Mouse (Mus musculus) neural tube, embryonic 14.5 days (tissue): ENCODE results near the gene Zfp607b. TPM values are rescaled to one million over a fixed set of nuclear protein-coding genes. Genes with fewer than 3 reads are reported as not detected.

Source experiments
- ATAC-seq: fragments of 200-750 bp; cut with Nextera tagmentation; 2 replicates; pipeline ENCODE4 v1.8.0; 2017; ENCODE audit warnings: low read depth, mild to moderate bottlenecking, moderate TSS enrichment, moderate library complexity
- H3K27ac ChIP-seq: fragments of 300-500 bp; sonication (generic); 2 replicates; pipeline ENCODE4 v1.5.1; 2014; ENCODE audit warnings: low read depth, mild to moderate bottlenecking, control low read depth, low read length, moderate library complexity, mixed read lengths
- H3K27me3 ChIP-seq: fragments of 300-500 bp; sonication (generic); 2 replicates; pipeline ENCODE4 v1.6.1; 2014; ENCODE audit warnings: low read length; ENCODE audit not compliant: control insufficient read depth, insufficient read depth
- H3K36me3 ChIP-seq: fragments of 300-500 bp; sonication (generic); 2 replicates; pipeline ENCODE4 v1.6.1; 2014; ENCODE audit warnings: low read length, mixed read lengths; ENCODE audit not compliant: control insufficient read depth, insufficient read depth
- H3K4me1 ChIP-seq: fragments of 300-500 bp; sonication (generic); 2 replicates; pipeline ENCODE4 v1.6.1; 2014; ENCODE audit warnings: low read length; ENCODE audit not compliant: control insufficient read depth, insufficient read depth
- H3K4me2 ChIP-seq: fragments of 300-500 bp; sonication (generic); 2 replicates; pipeline ENCODE4 v1.6.1; 2014; ENCODE audit warnings: mild to moderate bottlenecking, low read depth, low read length, control low read depth
- H3K4me3 ChIP-seq: fragments of 300-500 bp; sonication (generic); 2 replicates; pipeline ENCODE4 v1.5.1; 2014; ENCODE audit warnings: low read depth, low read length, control low read depth, mixed read lengths
- H3K9ac ChIP-seq: fragments of 300-500 bp; sonication (generic); replicated peaks from 2 replicates; pipeline ENCODE4 v1.6.1; 2014; ENCODE audit warnings: low read depth, mild to moderate bottlenecking, control low read depth, low read length, mixed read lengths
- H3K9me3 ChIP-seq: fragments of 300-500 bp; sonication (generic); 2 replicates; pipeline ENCODE4 v1.6.1; 2016; ENCODE audit warnings: low read length; ENCODE audit not compliant: control insufficient read depth
- WGBS: fragments of 180-500 bp; shearing (Covaris S2); extraction: QIAGEN DNeasy Blood & Tissue Kit; methylation state at CpG from one replicate; pipeline ENCODE4 v1.1.7; 2014; 5-methylcytosine and 5-hydroxymethylcytosine counted together
- polyA plus RNA-seq: library from polyadenylated mRNA; unstranded; fragments of >200 nt; fragmentation: Nextera tagmentation; extraction: Ambion mirVana; gene quantifications from 2 replicates; pipeline ENCODE4 v1.2.1, GENCODE M21; 2014

The Zfp607b gene
- polyA plus RNA-seq, 1 experiment from 2014 or later: 13.1 TPM

- Histone ChIP-seq H3K4me2 (no peak overlapping the region), H3K9ac (no peak overlapping the region), H3K36me3 (peaks cover 30% of the 10 kb centered on the region)
Observed at GRCm38 (mm10) chr7:27655545-27655944, 33.6 kb upstream of the Zfp607b start.

GRCm38 (mm10) chr7:27656600-27656999 is 32.5 kb upstream of the Zfp607b start:
- no peak for ATAC-seq
- Histone ChIP-seq H3K4me3 (no peak overlapping the region), H3K4me2 (no peak overlapping the region), H3K27ac (no peak overlapping the region), H3K4me1 (peaks cover 9% of the 10 kb centered on the region; the same call in 1 of the 2 replicates), H3K9ac (no peak overlapping the region), H3K36me3 (peaks cover 40% of the 10 kb centered on the region), H3K9me3 (no peaks in the 10 kb centered on the region), H3K27me3 (no peaks in the 10 kb centered on the region)
- WGBS: 92% methylated on average over 16 of the region's 16 CpGs

More at GRCm38 (mm10) chr7:27655545-27655944, 33.6 kb upstream of the Zfp607b start:
- Histone ChIP-seq H3K4me1 (peaks cover 9% of the 10 kb centered on the region; the same call in 1 of the 2 replicates), H3K4me3 (no peak overlapping the region), H3K9me3 (no peaks in the 10 kb centered on the region), H3K27me3 (no peaks in the 10 kb centered on the region), H3K27ac (no peak overlapping the region)
- WGBS: 63% methylated on average over 11 of the region's 11 CpGs
- no peak for ATAC-seq

DNA sequence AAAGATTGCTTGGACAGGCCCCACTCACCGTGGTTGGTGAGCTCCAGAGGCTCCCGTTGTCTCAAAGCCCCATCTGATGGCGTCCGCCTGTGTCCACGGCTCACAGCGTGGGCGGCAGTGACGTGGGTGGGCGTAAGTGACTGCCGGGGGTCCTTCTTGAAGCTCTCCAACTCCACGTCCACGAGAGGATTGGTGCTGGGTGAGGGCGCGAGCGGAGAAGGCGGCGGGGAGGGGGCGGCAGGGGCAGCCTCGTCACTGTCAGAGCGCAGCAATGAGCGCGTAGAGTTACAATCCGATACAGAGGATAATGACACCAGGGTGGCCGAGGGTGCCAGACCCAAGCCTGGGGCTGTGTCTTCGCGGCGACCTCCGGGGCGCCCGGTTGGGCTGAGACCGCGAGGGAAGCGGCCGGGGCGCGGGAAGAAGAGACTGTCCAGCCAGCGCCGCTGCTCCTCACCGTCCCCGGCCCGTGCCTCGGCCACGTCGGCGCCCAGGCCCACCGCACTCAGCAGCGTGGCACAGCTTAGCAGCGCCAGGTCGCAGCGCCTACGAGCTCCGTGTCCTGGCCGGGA is 31.2 kb upstream of the Zfp607b start:
- Histone ChIP-seq H3K27me3 (no peaks in the 10 kb centered on the region), H3K27ac (no peak overlapping the region), H3K4me2 (no peak overlapping the region), H3K4me3 (no peak overlapping the region), H3K9me3 (no peaks in the 10 kb centered on the region), H3K36me3 (peaks cover 43% of the 10 kb centered on the region), H3K4me1 (peaks cover 9% of the 10 kb centered on the region; the same call in 1 of the 2 replicates), H3K9ac (no peak overlapping the region)
- ATAC-seq: no peak
- WGBS: 31% methylated on average over 52 of the region's 53 CpGs

DNA sequence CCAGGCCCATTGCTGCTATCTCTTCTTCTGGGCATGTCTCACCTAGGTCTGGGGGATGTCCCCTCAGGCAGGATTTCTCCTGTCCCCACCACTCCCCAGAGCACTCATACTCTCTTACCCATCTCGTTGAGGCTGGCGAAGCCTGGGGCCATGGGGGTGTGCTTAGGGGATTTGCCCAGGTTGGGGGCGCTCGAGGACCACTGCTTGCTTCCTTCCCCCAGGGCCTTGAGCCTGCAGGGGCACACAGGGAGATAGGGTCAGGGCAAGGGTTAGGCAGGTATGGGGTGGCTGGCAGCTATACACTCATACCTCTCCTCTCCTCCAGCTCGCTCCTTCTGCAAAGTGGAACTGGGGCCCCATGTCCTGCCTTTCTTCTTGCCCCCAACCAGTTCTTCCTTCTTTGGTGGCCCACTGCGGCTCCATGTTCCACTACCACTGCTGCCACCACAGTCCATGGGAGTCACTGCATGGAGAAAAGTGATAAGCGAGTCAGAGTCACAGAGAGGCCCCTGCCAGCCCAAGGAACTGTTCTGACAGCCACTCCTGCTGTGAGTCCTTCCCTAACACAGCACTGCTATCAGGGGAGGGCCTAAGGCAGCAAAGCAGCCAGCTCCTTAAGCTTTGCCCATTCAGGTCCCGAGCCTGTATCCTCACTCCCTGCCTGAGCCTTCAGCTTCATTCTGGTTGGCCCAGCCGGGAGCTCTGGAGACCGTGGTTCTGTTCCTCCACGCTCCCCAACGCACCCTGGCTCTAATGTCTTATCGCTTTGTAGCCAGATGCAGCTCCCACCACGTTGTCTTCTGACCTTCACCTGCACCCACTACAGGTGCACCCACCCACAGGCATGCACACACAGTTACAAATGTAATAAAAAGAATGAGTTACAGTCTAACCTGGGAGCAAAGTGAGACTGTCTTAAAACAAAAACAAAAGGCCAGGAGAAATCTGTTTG is 30.2 kb upstream of the Zfp607b start:
- Histone ChIP-seq H3K9ac (no peak overlapping the region), H3K36me3 (peaks cover 48% of the 10 kb centered on the region), H3K4me2 (no peak overlapping the region), H3K4me3 (no peak overlapping the region), H3K4me1 (0 out of 2 replicates have a peak, but pooled peaks cover 6% of the 10 kb centered on the region), H3K27me3 (no peaks in the 10 kb centered on the region), H3K9me3 (no peaks in the 10 kb centered on the region), H3K27ac (no peak overlapping the region)
- no peak for ATAC-seq
- 70% methylated on average over 14 of the region's 14 CpGs for WGBS

DNA sequence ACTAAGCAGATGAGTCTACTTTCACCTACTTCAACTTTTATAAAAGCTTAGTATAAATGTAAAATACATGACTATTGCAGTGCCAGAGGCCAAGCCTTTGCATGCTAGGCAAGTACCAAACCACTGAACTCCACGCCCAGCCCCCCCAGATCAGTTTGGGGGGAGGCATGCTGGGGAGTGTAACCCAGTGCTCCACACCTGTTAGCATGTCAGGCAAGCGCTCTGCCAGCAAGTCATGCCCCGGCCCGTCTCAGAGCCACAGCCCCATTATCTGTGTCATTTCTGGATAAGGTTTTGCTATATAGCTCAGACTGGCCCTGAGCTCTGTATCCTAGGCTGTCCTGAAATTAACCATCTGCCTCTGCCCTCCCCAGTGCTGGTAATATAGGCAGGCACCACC is 27.1 kb upstream of the Zfp607b start:
- H3K9ac ChIP-seq: no peak overlapping the region
- no peak overlapping the region for H3K27ac ChIP-seq
- H3K27me3 ChIP-seq: no peaks in the 10 kb centered on the region
- H3K4me3 ChIP-seq: no peak overlapping the region
- H3K36me3 ChIP-seq: peaks cover 44% of the 10 kb centered on the region
- WGBS: 95% methylated on average over 4 of the region's 4 CpGs
- H3K4me1 ChIP-seq: no peaks in the 10 kb centered on the region
- H3K4me2 ChIP-seq: no peak overlapping the region
- ATAC-seq: no peak
- no peaks in the 10 kb centered on the region for H3K9me3 ChIP-seq

- Histone ChIP-seq H3K9me3 (no peaks in the 10 kb centered on the region), H3K4me3 (peak overlapping the region; percentile 89), H3K36me3 (0 out of 2 replicates have a peak, but pooled peaks cover 2% of the 10 kb centered on the region), H3K27me3 (no peaks in the 10 kb centered on the region), H3K27ac (no peak overlapping the region), H3K4me1 (peaks cover 23% of the 10 kb centered on the region), H3K9ac (peak overlapping the region; percentile 94), H3K4me2 (peak overlapping the region; percentile 96)
- ATAC-seq: no peak
- WGBS: 56% methylated on average over 9 of the region's 9 CpGs
Observed at GRCm38 (mm10) chr7:27673064-27673574, 16.0 kb upstream of the Zfp607b start.

DNA sequence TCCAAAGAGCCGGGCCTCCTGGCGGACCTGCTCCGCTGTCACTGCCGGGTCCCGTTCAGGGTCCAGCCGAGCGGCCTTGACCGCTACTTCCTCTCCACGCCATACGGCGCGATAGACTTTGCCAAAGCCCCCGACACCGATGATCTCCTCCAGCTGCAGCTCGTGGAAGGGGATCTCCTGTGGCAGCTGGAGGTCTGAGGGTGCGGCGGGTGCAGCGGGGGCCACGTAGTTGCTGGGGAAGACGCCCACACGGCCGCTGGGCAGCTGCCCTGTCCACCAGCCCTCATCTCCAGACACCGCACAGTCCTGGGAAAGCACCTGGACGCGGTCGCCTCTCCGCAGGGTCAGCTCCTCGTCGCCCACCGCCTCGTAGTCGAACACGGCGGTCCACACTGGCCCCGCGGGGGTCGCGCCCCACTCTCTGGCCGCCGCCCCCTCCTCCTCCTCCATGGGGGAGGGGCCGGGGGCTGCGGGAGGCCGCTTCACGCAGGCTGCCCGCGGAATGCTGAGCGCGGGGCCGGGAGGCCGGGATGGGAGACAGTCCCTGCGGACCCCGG is 15.5 kb upstream of the Zfp607b start:
- WGBS: under 1% methylated on average over 51 of the region's 52 CpGs
- peak; percentile 29 for ATAC-seq

GRCm38 (mm10) chr7:27674195-27674521 is 15.0 kb upstream of the Zfp607b start:
- Histone ChIP-seq H3K27me3 (no peaks in the 10 kb centered on the region), H3K9me3 (no peaks in the 10 kb centered on the region), H3K4me2 (peak overlapping the region; percentile 96), H3K27ac (peak overlapping the region; percentile 87), H3K4me3 (peak overlapping the region; percentile 89), H3K9ac (peak overlapping the region; percentile 94), H3K36me3 (no peaks in the 10 kb centered on the region), H3K4me1 (peaks cover 23% of the 10 kb centered on the region)
- under 1% methylated on average over 29 of the region's 38 CpGs for WGBS
- ATAC-seq: peak; percentile 79

More for the DNA sequence above, 15.5 kb upstream of the Zfp607b start:
- Histone ChIP-seq H3K36me3 (no peaks in the 10 kb centered on the region), H3K4me1 (peaks cover 23% of the 10 kb centered on the region), H3K9me3 (no peaks in the 10 kb centered on the region), H3K27me3 (no peaks in the 10 kb centered on the region), H3K27ac (no peak overlapping the region), H3K9ac (peak overlapping the region; percentile 94), H3K4me2 (peak overlapping the region; percentile 96), H3K4me3 (peak overlapping the region; percentile 89)
